Mouse (Mus musculus): ENCODE data around the gene Ier2. TPM values are rescaled to one million over a fixed set of nuclear protein-coding genes. Genes with fewer than 3 reads are reported as not detected.
A peak's percentile ranks its signal among the peaks of the same experiment; 100 is the strongest.
"Not testable (repeated sequence)": the region's sequence is repeated elsewhere in the genome, so short reads cannot be mapped to it uniquely, and the experiment has no call there.

Ier2 gene
- total RNA-seq, 4 experiments from 2014 or later = 18.3 to 48.9 (median 22.3) TPM

DNA sequence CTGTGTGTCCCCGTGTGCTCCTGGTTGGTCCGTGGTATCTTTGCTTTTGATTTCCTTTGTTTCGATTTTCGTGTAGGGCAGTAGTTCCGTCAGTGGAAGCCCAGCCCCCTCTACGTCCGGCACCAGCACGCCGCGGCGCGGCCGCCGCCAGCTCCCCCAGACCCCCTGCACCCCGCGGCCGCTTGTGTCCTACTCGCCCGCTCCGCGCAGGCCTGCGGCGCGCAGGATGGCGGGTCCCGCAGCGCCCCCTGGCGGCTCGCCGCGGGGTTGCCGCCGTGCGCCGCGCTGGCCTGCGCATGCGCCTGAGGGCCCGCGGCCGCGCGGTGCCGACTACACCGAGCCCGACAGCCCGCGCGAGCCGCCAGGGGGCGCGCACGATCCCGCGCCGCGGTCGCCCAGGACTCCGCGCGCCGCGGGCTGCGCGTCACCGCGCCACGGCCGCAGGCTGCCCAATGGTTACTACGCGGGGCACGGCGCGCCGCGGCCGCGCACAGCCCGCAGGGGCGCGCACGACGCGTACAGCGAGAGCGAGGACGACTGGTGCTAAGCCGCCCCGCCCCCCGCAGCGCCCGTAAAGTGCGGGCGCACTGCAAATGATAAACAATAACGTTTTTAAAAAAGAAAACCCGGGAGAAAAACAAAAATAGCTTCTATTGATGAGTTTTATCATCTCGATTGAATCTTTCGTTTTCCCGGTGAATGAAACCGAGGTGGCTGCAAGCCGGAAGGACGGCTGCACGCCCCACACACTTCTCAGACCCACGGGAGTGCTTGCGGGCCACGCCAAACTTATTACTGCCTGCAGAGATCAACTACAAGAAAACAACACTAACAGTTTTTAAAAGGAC, 23.3 kb downstream of the Ier2 start:
- DNase-seq = peak; percentile 89

DNA sequence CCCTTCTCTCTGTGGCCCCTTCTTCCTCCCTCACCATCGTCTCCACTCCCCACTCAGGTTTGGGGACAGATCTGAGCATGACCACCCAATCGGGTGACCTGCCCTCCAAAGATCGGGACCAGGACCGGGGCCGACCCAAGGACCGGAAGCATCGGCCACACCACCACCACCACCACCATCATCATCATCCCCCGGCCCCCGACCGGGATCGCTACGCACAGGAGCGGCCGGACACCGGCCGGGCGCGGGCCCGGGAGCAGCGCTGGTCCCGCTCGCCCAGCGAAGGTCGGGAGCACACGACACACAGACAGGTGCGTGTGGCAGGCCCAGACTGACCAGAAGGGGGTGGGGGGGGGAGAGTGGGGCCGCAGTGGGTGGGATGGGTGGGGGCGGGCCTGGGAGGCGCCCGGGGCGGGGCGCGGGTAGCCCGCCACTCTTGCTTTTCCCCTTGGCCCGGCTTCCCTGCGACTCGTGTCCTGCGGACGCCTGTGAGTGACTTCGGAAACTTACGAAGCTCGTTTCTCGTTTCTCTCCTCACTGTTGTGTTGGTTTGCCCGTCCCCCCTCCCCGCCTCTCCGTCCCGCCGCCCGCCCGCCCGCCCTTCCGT, 24.0 kb downstream of the Ier2 start:
- DNase-seq = no peak

DNA sequence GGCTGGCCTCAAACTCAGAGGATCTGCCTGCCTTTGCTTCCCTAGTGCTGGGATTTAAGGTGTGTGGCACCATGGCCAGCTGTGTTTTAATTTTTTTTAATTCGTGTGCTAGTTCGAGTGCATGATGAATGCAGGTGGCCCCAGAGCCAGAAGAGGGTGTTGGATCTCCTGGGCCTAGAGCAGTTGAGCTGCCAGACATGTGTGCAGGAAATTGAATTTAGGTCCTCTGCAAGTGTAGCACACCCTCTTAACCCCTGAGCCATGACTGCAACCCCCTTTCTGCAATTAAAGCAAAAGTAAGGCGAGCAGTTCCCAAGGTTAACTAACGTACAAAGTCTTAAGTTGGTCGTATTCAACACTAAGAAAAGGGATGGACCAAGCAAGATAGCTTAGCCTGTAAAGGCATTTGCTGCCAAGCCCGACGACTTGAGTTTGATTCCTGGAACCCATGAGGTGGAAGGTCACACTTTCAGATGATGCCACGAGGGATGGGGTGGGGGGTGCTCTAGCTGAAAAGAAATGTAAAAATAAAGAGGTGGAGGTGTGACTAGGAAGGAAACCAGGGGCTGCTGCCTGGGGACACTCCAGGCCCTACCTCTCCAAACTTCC, 24.6 kb downstream of the Ier2 start:
- no peak for DNase-seq

DNA sequence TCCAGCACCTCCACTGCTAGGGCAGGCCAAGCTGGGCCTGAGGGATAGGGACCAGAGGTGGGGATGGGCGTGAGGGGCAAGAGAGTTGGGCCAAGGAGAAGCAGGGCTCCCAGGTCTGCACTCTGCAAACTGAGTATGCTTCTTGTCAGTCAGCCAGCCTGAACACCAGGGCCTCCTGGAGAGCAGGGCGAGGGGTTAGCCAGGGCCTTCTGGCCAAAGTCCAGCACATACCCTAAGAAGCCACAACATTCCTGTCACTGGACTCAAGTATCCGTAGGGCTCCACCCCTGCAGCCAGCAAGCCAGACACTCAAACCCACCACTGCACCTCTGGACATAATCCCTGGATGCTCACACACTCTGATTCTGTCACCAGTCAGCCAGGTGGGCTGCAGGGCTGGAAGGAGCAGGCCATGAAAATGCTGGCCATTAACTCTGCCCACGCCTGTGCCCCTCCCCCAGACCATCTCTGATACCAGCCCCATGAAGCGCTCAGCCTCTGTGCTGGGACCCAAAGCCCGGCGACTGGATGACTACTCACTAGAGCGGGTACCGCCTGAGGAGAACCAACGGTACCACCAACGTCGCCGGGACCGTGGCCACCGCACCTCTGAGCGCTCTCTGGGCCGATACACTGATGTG, 26.5 kb downstream of the Ier2 start:
- DNase-seq = no peak

DNA sequence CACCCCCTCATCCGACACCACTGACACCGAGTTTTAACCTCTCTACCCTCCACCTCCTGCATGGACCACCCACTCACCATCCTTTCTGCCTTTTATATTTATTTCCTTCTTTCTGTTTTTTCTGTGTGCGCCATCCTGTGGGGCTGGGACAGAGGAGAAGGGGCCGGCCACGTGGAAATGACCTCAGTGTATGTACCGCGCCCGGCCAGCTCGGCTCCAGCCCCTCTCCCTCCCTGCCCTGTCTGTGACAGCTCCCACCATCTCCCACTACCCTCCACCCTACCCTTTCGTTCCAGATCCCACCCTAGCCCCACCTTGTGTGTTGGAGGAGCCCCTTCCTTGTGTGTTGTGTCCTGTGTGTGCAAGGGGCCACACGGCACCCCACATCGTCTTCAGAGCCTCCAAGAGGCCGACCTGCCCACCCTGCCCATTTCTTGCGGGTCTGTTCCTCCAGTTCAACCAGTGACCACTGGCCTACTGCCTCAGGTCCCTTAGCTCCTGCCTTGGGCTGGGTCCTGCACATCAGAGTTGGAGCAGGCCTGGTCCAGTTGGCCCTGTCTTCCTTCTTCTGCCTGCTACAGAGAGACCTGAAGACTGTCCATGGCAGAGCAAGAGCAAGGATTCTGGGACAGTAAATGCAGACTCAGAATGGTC, 27.1 kb downstream of the Ier2 start:
- DNase-seq = no peak

DNA sequence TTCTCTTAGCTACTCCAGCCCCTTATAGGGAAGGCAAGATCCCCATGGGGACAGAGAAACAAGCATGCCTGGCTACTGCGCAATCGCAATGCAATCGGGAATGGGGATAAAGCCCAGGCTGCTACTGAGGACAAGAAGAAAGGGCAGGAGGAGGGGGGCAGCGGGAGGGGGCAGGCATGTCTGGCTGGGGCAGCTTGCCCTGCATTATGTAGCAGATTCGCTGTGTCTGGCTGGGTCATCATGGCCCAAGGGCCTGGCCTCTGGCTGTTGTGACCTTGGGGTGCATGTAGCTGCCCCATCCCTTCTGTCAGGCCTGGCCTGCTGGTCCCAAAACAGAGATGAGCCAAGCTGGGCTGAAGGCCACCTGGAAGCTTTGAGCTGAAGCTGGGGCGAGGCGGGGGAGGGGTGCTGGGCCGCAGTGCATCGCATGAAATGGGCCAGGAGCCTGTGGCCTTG, 27.8 kb downstream of the Ier2 start:
- peak; percentile 84 for DNase-seq

DNA sequence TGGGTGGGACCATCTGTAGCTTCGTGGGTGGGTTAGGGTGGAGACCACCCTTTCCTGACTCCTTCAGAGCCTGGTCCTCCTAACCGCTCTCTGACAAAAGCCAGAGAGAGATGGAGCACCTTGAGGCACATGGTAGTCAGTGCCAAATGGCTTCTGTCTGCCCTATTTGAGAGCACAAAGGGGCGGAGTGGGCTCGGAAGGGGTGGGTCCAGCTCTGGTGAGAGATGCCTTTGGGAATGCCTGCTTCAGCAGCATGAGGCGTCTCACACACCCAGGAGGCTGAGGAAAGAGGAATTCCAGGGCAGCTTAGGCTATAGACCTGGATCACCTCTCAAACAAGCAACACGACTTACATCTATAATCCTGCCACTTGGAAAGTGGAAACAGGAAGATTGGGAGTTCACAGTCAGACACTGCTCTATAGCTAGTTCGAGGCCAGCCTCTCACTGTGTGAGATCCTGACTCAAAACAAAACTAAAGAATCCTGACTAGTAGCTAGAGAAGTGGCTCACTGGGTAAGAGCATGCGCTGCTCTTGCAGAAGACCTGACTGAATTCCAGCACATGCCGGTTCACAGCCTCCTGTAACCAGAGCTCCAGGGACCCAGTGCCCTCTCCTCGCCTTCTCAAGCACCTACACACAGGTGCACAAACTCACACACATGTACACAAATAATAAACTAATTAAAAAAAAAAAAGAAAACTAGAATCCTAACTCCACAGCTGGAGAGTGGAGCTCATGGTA, 28.6 kb downstream of the Ier2 start:
- no peak for DNase-seq

DNA sequence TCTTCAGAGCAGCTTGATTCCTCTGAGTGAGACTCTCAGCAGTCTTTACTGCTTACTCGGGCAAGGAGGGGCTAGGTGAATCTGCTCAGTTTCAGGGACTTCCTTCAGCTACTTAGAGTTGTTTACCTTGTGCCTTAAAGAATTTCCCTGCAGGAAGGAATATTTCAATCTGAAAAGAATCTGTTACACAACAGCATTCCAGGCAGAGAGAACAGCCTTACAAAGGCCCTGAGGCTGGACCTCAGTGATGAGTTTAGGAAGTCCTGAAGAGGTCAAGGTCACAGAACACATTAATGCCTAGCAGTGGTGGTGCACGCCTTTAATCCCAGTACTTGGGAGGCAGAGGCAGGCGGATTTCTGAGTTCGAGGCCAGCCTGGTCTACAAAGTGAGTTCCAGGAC, 30.8 kb downstream of the Ier2 start:
- DNase-seq = no peak

DNA sequence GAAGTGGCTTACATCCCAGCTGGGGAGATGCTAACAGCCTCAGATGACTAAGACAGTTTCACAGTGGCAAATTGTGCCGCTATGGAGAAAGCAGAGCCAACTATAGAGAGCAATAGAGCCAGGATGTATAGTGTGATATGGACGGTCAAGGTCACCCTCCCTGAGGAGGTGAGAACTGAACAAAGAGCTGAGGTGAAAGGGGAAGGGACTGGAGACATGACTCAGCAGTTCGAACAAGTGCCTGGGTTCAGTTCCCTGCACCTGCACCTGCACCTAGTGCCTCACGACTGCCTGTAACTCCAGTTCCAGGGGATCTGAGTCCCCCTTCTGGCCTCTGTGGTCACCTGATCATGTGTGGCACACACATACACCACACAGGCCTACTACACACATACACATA, 32.5 kb downstream of the Ier2 start:
- DNase-seq = no peak

DNA sequence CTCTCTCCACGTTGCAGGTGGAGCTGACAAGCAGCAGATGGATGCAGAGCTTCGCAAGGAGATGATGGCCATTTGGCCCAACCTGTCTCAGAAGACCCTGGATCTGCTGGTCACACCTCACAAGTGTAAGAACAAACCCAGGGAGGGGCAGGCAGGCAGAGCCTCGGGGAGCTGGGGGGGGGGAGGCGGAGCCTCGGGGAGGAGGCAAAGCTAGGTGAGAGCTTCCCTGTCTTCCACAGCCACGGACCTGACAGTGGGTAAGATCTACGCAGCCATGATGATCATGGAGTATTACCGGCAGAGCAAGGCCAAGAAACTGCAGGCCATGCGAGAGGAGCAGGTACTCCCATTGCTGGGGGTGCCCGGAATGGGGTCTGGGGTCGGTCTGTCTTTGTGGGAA, 33.1 kb downstream of the Ier2 start:
- no peak for DNase-seq

DNA sequence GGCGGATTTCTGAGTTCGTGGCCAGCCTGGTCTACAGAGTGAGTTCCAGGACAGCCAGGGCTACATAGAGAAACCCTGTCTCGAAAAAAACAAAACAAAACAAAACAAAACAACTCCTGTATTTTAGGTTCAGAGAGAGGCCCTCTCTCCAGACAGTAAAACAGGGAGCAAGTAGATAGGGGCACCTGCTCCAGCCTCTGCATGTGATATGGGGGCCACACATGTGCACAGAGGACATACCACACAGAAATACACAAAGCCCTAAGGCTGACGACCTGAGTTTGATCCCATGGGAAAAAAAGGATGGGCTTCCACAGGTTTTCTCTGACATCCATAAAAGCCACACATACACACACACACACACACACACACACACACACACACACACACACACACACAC, 39.2 kb downstream of the Ier2 start:
- DNase-seq = not testable (repeated sequence)

DNA sequence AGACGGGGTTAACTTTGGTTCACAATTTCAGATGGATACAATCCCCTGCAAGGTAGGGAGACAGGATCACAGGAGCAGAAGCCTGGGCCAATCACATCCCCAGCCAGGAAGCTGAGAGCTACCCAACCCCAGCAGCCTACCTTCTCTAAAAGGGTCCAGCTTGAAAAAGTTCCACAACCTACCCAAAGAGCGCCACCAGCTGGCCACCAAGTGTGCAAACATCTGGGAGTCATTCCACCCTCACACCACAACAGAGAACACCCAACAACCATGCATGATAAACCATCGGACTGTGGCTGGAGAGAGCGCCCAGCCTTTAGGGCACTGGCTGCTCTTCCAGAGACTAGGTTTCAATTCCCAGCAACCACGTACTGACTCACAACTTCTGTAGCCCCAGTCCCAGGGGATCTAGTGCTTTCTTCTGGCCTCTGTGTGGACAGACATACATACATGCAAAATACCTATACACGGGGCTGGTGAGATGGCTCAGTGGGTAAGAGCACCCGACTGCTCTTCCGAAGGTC, 41.5 kb downstream of the Ier2 start:
- DNase-seq = no peak

DNA sequence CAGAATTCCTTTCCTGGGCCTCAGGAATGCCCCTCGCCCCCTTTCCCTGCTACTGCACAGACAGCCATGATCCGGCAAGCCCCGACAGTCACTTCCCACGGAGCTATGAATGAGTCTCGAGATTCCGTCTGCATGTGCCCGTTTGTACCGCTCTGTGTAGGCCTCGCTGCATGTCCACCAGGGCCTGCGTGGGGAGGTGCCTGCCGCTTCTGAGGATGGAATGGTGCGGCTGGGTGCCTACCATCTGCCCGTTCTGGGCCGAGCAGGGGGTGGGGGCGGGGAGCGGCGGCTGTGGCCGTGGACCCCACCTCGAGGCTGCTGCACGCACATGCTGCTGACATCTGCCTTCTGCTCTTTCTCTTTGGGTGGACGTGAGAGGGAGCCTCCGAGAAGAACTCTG, 45.6 kb downstream of the Ier2 start:
- DNase-seq = no peak

DNA sequence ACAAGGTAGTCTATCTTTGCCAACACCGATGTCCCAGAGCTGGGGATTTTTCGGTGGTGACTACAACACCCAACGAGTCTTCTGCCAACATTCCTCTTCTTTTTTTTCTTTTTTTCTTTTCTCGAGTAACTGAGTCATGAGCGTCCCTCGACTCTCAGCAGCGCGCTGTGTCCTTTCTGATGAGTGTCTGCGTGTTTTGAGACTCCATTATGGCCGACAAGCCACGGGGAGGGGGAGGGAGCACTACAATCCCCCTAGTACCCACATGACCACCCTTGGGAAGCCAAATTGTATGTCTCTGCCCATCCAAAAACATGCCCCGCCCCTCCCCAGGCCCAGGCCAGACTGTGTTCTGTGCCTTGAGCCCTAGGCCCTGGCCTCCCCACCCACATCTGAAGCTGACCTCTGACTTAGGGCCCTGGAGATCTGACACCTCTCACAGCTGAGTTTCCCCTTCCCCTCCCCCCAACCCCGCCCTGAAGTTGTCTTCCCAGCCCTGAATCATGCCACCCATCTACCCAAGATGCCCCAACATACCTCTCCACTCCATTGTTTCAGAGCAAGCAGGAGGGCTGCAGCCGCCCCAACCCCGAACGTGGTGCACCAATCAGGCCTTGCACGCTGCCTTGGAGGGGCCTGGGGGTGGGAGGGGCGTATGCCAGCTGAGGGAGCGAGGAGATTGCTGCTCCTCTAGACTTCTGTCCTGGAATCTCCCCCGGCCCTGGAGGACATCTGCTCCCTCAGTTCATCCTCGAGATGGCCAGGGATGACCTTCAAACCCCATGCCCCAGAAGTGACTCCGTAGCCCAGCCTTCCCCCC, 46.8 kb downstream of the Ier2 start:
- no peak for DNase-seq

DNA sequence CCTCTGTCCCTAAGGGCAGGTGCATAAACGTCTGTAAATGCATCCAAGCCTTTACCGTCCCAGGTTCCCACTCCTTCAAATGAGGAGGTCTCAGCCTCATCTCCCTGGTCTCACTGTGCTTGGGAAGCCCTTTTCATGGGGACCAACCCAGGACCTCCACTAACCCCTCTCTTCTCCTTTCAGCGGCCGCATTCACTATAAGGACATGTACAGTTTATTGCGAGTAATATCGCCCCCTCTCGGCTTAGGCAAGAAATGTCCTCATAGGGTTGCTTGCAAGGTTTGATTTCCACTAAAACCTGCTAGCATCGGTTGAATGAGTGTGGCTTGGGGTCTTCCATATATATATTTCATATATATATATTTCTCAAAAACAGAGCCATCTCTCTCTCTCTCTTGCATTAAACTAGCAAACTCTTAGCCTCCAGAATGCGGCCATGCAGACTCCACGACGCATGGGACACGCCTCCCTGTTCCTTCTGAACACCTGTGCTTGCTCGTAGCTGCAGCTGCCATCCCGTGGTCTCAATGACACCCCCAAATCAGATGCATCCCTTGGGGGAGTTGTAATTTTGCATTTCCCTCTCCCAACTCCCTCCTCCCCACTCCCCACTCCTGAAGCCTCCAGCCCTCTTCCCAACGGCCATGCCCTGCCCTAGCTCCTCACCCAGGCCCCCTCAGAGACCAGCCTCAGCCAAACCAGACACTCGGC, 48.0 kb downstream of the Ier2 start:
- DNase-seq = no peak

Other genes with a start within 250 kb of the Ier2 start
- 100 to 1,000 TPM in 2 of 4 experiments, 10 to 100 TPM in 2; 75.4 to 109 (median 88.5) TPM for gene Trmt1, start 23.5 kb upstream of the Ier2 start, total RNA-seq (2022)
- gene Nacc1, start 25.0 kb upstream of the Ier2 start, total RNA-seq (2022) = 10 to 100 TPM; 81.0 to 86.9 (median 83.7) TPM
- 1 to 10 TPM; 3.1 to 5.6 (median 4.2) TPM for gene Lyl1, start 38.6 kb upstream of the Ier2 start, total RNA-seq (2022)
- gene G430095P16Rik, start 60.2 kb upstream of the Ier2 start, total RNA-seq (2022) = under 1 TPM in 2 of 4 experiments, not detected in 2; 0.52 to 0.73 TPM
- 100 to 1,000 TPM in 3 of 4 experiments, 10 to 100 TPM in 1; 99.6 to 150 (median 117) TPM for gene Nfix, start 137.5 kb upstream of the Ier2 start, total RNA-seq (2022)
- 10 to 100 TPM; 11.2 to 14.9 (median 12.5) TPM for gene Dand5, start 160.0 kb upstream of the Ier2 start, total RNA-seq (2022)
- gene Gadd45gip1, start 168.7 kb upstream of the Ier2 start, total RNA-seq (2022) = 10 to 100 TPM; 63.6 to 68.4 (median 66.2) TPM
- 100 to 1,000 TPM; 107 to 125 (median 111) TPM for gene Rad23a, start 177.8 kb upstream of the Ier2 start, total RNA-seq (2022)
- 100 to 1,000 TPM; 629 to 719 (median 673) TPM for gene Calr, start 184.1 kb upstream of the Ier2 start, total RNA-seq (2022)
- 10 to 100 TPM; 59.9 to 76.8 (median 68.0) TPM for gene Farsa, start 194.1 kb upstream of the Ier2 start, total RNA-seq (2022)
- 1 to 10 TPM; 6.1 to 9.1 (median 7.1) TPM for gene Syce2, start 209.3 kb upstream of the Ier2 start, total RNA-seq (2022)
- 10 to 100 TPM; 51.9 to 66.4 (median 60.4) TPM for gene Gcdh, start 231.1 kb upstream of the Ier2 start, total RNA-seq (2022)
- under 1 TPM in 2 of 4 experiments, not detected in 2; 0.22 to 0.24 TPM for gene Klf1, start 239.1 kb upstream of the Ier2 start, total RNA-seq (2022)
- gene Dnase2a, start 245.7 kb upstream of the Ier2 start, total RNA-seq (2022) = 10 to 100 TPM; 12.5 to 28.7 (median 22.2) TPM

Measured in adrenal gland, adult 8-10 months (tissue).